Mouse (Mus musculus) C2C12 (cell line): ENCODE measurements at regions not wholly inside any gene's neighbourhood (a gene's known extent, or its start where the extent isn't known, plus 50 kb on each side); places are given as distances from the start of the nearest gene placed in this dataset.

ENCODE experiments used
- CTCF ChIP-seq: IDR thresholded peaks from one replicate; pipeline ENCODE4 v1.5.1; 2011; ENCODE audit not compliant: control insufficient read depth, insufficient read depth, insufficient read length
- MAX ChIP-seq: IDR thresholded peaks from one replicate; pipeline ENCODE4 v1.6.1; 2011; ENCODE audit warnings: mild to moderate bottlenecking, control low read depth
- MYOD1 ChIP-seq: IDR thresholded peaks from one replicate; pipeline ENCODE4 v1.6.1; 2011; ENCODE audit warnings: low read depth; ENCODE audit not compliant: control insufficient read depth, insufficient read length

DNA sequence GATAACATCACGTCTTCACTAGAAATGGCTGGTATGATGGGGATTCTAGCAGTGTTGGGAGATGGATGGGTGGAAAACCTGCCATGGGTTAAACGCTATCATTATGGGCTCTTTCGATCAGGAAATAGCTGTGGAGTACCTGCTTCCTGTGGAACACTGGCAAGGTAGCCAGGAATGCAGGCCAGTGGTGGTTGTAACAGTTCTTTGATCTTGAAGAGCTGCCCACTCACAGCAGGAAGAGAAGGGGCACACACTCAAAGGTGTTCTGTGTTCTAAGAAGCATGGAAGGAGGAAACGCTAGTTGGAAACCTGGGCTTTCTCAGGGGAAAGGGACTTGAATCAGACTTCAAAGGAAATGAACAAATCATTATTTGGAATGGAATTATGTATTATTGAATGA lies 141.6 kb upstream of the Fstl4 start:
- no peak for TF ChIP-seq MAX
- no peak for TF ChIP-seq CTCF
- TF ChIP-seq MYOD1: no peak
